Mouse (Mus musculus) layer of hippocampus, postnatal 25 days (tissue): ENCODE measurements around the gene Crtc1. TPM values are rescaled to one million over a fixed set of nuclear protein-coding genes. Genes with fewer than 3 reads are reported as not detected.

Source experiments
- DNase-seq, 2 experiments: peaks; one replicate each; pipeline ENCODE4 v3.0.0; 2022; ENCODE audit warnings: mixed read lengths in 2 of 2, low spot score in 1 of 2; ENCODE audit errors: extremely low spot score in 1 of 2
- total RNA-seq, 2 experiments: library from RNA; stranded (reverse); gene quantifications; 2 replicates each; pipeline ENCODE4 v1.2.3; 2021

Crtc1 gene
- total RNA-seq, 2 experiments from 2014 or later: 166 to 172 TPM

DNA sequence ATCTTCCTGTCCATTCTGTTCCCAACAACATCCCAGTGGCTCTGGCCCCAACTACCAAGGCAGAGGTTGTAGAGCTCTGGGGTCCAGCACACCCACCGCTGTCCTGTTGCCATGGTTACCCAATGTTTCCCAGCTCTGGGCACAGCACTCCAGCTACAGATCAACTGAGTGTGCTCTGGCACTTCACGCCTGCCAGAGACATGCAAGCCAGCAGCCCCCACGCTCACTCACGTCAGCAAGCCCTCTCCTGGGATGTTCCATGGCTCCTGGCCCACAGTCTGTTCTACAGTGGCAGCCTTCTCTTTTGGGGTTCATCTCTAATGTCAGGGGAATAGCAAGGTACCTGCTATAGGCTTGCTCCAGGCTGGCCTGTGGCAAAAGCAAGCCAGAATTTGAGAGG is 23.9 kb upstream of the Crtc1 start:
- peak in 1 of 2 experiments; percentile 59 for DNase-seq

GRCm38 (mm10) chr8:70462516-70462813 is 23.1 kb upstream of the Crtc1 start:
- no peak for DNase-seq

- no peak for DNase-seq
Measured at GRCm38 (mm10) chr8:70461765-70462515, 22.6 kb upstream of the Crtc1 start.

DNA sequence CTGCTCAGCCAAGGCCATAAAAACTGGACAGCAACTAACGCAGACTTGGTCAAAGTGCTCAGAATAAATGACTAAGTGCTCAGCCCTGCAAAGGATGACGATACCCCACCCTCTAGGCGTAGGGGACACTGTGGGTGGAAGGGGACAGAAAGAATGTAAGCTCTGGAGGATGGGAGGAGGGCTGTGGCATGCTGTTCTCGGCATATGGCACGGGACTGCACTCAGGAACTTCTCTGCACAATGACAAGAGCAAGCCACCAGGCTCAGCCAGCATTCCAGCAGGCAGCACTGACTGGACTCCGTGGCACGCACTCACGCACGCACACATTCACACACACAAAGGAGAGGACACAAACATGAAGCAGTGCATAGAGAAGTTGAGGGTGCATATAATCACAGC is 21.2 kb upstream of the Crtc1 start:
- no peak for DNase-seq

- no peak for DNase-seq
Measured at GRCm38 (mm10) chr8:70460199-70460598, 20.8 kb upstream of the Crtc1 start.

- DNase-seq: no peak
Measured at GRCm38 (mm10) chr8:70459636-70460035, 20.3 kb upstream of the Crtc1 start.

GRCm38 (mm10) chr8:70458462-70458861 is 19.1 kb upstream of the Crtc1 start:
- no peak for DNase-seq

GRCm38 (mm10) chr8:70457882-70458281 is 18.5 kb upstream of the Crtc1 start:
- DNase-seq: no peak

GRCm38 (mm10) chr8:70456996-70457395 is 17.6 kb upstream of the Crtc1 start:
- DNase-seq: no peak

- no peak for DNase-seq
Measured at GRCm38 (mm10) chr8:70453852-70454251, 14.5 kb upstream of the Crtc1 start.

GRCm38 (mm10) chr8:70452196-70452966 is 13.0 kb upstream of the Crtc1 start:
- no peak for DNase-seq

DNA sequence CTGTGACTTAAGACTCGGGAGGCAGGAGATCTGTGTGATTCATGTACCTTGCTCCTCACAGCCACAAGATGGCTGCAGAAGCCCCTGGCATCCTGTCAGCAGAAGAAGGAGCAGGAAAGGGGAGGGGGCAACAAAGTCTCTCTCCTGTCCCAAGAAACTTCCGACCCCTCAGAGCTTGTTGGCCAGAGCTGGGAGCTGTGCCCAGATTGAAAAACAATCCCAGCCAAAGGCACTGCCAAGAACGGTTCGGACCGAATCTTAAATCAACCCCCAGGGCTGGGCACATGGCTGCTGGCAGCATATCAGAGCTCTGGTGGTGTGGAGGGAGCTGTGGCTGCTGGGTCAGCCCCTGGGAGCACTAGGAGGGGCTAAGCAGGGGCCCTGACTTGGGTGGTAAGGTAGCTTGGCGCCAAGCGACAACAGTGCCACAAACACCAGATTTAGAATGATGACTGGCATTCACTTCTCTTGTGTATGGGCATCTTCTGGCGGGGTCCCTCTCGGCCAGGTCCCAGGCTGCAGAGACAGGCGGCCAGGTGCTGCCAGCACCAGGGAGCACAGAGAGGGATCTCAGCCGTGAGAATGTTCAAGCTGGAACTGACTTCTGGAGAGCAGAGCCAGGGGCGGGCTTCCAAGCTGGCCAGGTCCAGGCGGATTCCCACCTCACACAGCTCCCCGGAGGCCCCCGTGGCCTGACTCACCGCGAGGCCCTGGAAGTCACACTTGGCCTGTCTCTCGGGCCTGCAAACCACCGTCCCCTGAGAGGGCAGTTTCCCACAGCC is 8.5 kb upstream of the Crtc1 start:
- no peak for DNase-seq

DNA sequence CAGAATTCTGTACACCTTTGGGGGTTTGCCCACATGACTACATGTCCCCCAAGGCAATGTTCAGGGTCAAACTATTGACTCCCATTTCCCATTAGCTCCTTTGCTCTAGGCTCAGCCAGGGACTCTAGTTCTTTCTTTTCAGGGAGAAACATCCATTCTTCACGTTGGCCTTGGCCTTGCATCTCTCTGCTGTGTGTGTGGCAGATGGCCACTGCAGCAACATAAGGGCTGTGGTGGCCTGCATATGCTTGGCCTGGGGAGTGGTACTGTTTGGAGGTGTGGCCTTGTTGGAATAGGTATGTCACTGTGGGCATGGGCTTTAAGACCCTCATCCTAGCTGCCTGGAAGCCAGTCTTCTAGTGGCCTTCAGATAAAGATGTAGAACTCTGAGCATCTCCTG is 6.6 kb upstream of the Crtc1 start:
- no peak for DNase-seq

GRCm38 (mm10) chr8:70443326-70443725 is 3.9 kb upstream of the Crtc1 start:
- DNase-seq: no peak

DNA sequence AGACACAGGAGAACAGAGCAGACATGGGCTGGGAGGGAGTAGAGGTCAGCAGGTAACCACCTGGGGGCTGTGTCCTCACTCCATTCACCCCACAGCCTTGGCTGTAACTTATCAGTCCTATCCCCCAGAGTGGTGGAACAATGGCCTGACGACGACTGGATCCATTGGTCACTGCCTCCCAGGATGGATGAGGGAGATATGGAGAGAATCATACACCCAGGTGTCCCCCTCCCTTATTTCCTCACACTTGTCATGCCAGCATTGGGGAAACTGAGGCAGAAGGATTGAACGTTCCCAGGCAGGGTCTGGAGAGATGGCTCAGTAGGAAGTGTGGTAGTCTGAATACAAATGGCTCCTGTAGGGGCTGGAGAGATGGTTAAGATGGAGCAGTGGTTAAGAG is 2.2 kb upstream of the Crtc1 start:
- no peak for DNase-seq

DNA sequence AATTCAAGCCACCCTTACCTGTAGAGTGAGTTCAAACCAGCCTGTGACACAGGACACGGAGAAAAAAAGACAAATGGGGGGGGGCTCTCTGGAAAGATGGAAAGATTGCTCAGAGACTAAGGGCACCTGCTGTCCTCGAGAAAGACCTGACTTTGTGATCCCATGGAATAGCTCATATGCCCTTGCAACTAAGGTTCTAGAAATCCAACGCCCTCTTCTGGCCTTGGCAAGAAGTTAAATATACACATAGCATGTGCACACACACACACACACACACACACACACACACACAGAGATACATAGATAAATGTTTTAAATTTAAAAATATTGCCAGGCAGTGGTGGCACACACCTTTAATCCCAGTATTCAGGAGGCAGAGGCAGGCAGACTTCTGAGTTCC is 867 bp upstream of the Crtc1 start:
- DNase-seq: no peak

DNA sequence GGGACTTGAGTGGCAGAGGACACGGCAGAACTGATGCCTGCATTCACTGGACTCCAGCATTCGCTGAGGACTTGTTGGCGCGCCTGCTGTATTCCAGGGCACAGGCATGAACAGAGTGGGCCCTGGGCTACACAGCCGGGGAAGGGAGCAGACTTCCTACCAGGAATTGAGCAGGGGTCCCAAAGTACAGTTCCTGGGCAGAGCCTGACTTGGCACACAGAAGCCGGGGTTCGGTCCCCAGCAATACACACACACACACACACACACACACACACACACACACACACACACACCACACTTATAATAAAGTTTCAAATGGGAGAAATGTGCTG is 435 bp upstream of the Crtc1 start:
- no peak for DNase-seq

GRCm38 (mm10) chr8:70438423-70438822 is 956 bp downstream of the Crtc1 start:
- DNase-seq: no peak

DNA sequence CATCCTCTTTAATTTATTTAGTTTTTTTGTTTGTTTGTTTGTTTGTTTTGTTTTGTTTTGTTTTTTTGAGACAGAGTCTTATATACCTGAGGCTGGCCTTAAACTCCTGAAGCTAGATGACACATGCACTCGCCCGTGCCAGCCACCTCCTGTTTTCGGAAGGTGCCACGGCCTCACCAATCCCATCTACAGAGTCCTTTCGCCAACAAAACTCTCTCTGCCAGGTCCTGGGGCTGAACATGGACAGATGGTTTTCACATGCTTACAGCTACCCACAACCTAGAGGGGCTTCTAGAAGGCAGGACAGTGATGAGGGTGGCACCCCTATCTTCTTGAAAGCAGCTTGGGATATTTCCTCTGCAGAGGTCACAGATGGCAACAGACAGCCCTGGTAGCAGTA is 4.2 kb downstream of the Crtc1 start:
- no peak for DNase-seq

DNA sequence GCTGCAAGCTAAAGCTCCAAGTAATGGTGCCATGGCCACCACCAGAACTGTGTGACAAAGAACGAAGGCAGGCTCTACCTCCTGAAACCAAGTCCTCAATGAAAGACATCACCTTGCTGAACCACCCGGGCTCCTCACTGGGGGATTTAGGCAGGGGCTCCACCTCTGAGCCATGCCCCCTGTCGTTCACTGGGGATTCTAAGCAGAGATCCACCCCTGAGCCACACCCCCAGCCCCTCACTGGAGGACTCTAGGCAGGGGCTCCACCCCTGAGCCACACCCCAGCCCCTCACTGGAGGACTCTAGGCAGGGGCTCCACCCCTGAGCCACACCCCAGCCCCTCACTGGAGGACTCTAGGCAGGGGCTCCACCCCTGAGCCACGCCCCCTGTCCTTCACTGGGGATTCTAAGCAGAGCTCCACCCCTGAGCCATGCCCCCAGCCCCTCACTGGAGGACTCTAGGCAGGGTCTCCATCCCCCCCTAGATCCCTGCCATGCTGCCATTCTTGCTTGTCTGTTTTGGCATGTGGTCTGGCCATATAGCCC is 6.3 kb downstream of the Crtc1 start:
- no peak for DNase-seq

DNA sequence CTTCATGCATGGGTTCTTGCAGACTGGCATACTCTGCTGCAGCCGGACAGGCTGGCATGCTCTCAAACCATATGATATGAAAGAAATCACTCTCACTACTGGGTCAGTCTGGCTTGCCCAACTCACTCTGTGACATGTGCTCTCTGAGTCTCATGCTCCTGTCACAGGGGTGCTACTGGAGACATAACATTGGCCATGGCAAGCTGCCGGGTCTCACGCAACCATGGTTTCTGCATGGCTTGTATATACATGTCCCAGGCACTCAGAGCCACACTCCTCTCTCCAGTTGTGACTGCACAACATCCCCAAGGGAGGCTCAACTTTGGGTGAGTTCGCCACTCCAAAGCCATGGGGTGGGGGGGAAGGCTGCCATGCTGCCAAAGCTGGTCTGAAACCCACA is 8.2 kb downstream of the Crtc1 start:
- no peak for DNase-seq
